Mouse (Mus musculus) induced T-regulatory cell, adult 2 months (primary cell): ENCODE data around the gene Ferd3l.

Source experiments
- DNase-seq: peaks from one replicate; pipeline ENCODE4 v3.0.0-alpha.2; 2012; ENCODE audit warnings: low read depth

Ferd3l gene

DNA sequence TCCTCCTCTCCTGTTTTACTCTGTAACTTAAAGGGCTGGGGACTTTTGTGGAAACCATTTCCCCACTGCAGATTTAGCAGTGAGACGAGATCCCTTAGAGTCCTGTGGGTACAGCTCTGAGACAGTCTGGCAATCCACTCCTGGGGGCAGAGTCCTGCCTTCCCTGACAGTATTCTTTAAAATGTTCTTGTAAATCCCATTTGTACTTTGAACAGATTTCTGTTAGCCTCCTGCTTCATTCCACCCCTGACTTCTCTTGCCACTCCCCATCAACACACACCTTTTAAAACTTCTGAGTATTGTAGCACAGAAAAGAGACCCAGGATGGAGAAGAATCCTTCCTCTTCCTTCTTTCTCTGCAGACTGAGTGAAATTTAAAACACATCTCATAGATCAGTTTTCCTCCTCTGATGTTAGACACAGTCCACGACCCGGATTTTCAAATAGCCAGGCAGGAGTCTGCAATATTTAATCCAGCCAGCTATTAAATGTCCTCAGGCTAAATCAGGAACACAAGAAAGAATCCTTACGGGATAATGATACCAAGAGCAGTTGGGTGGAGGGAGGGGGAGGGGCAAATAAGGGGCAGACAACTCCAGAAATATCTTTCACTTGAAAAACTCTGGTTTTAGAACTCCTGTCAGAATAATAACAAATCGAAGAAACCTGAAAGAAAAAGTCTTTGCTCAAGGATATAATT, 37.6 kb downstream of the Ferd3l start:
- DNase-seq: no peak

DNA sequence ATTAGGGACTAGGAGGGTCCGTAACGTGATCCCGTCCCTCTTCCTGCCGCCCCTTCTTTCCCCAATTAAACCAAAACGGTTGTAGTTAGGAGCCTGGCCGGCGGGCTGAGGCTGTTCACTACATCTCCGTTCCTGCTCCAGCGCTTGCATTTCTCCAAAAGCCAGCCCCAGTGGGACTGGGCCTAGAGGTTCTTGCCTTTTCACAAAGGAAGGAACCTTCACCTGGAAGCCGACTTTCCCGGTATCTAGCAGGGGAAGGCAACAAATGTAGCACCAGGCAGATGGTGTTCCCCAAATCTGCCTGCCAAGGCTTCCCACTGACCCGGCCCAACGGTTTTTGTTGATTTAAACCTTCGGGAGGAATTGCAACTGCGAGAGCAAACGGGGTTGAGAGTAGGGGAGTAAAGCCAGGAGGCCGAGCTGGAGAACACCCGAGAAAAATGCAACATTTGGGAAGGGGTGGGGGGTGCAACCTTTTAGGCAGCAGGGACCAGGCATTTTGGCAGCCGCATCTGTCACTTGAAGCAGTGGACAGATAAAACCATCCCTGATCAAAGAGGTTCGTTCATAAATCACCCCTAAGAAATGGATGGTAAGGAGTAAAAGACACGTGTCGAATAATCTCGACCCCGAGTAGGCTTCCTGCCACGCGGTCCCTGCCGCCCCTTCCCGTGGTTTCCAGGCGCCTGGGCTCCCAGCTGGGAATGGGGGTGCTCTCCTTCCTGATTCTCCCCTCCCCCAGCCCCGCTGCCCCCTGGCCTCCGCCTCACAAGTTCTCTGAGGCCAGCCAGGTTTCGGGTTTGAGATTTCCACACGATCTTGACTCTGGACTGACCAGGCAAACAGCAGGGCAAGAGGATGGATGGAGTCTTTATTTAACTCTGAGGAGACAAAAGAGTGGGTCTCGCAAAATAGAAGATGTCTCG, 38.5 kb downstream of the Ferd3l start:
- no peak for DNase-seq

DNA sequence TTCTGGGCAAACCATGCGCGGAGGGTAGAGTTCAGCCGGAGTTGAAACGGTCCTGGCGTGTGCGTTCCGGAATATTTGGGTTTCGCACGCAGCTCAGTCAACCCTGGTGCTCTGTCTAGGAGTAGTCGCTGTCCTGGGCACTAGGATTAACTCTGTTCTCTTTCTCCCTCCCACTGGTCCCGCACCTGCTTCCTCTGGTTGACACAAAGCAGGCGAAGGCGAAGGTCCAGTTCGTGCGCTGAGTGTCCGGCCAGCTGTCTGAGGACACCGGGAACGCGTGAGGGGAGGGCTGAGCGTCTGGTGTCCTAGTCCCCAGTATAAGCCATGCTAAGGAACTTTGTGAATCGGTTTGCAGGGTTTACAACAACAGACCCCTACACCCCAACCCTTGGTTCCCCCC, 39.3 kb downstream of the Ferd3l start:
- DNase-seq: no peak

- no peak for DNase-seq
Measured at GRCm38 (mm10) chr12:33968041-33968897, 40.0 kb downstream of the Ferd3l start.

DNA sequence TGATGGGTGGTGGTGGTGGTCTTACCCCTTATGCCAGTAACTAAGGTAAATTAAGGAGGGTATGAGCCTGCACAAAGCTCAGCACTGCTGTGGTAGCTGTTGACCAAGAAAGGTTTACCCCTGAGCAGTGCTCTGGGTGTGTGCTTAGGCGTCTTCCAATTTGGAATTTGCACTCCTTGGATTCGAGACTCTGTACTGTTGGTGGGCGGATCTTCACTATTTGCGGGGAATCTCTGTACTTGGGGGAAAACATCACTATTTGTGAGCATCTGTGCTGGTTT, 40.6 kb downstream of the Ferd3l start:
- DNase-seq: no peak
